Mouse (Mus musculus): ENCODE results near the gene Dnah11.

- no peak for TF ChIP-seq GATA1 (IDR thresholded peaks at IDR 0.05; ENCODE audit: low read depth, low read length)
- no peak for TF ChIP-seq CTCF (IDR thresholded peaks at IDR 0.05 in 2 of 3, conservative IDR thresholded peaks at IDR 0.05 in 1 of 3; ENCODE audit: control insufficient read depth in 1 of 3, insufficient read depth in 1 of 3, low read depth in 2 of 3, low read length in 3 of 3, poor library complexity in 1 of 3, severe bottlenecking in 1 of 3)
- TF ChIP-seq ETS1 (IDR thresholded peaks at IDR 0.05; ENCODE audit: low read depth, low read length): no peak
- no peak for TF ChIP-seq JUND (IDR thresholded peaks at IDR 0.05; ENCODE audit: low read depth, low read length)
- no peak for TF ChIP-seq MAZ (IDR thresholded peaks at IDR 0.05; ENCODE audit: low read depth, low read length)
- TF ChIP-seq POLR2A (IDR thresholded peaks at IDR 0.05; ENCODE audit: control insufficient read depth in 1 of 2, insufficient read depth in 1 of 2, low read depth in 1 of 2, low read length in 2 of 2, poor library complexity in 1 of 2): no peak
- no peak for TF ChIP-seq MAFK (IDR thresholded peaks at IDR 0.05; ENCODE audit: borderline replicate concordance, low read depth, low read length)
- no peak for TF ChIP-seq ZMIZ1 (IDR thresholded peaks at IDR 0.05; ENCODE audit: low read depth, low read length)
- no peak for TF ChIP-seq NRF1 (IDR thresholded peaks at IDR 0.05; ENCODE audit: insufficient read depth, low read depth, low read length, poor library complexity, severe bottlenecking)
- TF ChIP-seq TCF12 (IDR thresholded peaks at IDR 0.05; ENCODE audit: low read depth, low read length): no peak
- TF ChIP-seq USF2 (IDR thresholded peaks at IDR 0.05; ENCODE audit: borderline replicate concordance in 1 of 2, insufficient read depth in 1 of 2, low read depth in 1 of 2, low read length in 2 of 2): no peak
- no peak for TF ChIP-seq MAX (IDR thresholded peaks at IDR 0.05; ENCODE audit: low read length)
- TF ChIP-seq UBTF (IDR thresholded peaks at IDR 0.05; ENCODE audit: borderline replicate concordance, insufficient read depth, low read depth, low read length): no peak
Measured at GRCm38 (mm10) chr12:118042196-118042595, 156.6 kb downstream of the Dnah11 start.
